In the genomic region with DNA sequence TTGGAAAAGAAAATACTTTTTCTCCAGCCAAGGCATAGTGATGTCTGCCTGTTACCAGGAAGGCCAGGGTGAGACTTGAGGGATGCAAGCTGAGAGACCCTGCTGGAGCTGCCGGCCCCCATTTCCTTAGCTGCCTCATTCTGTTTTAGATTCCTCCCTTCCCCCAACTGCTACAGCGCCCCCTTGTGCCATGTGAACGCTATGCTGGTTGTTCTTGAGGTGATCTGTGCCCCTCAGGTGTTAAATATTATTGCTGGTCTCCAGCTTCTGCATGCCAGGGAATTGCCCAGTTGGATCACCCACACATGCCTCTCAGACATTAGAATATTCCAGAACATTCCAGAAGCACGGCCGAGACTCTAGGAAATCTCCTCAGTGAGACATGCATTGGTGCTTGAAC, we compare ENCODE assay signal across 10 mouse cellular contexts. TPM values are rescaled to one million over a fixed set of nuclear protein-coding genes. Genes with fewer than 3 reads are reported as not detected.
DNase-seq lines count a peak whose midpoint lies in the region; ATAC-seq and TF ChIP-seq lines count a peak whose summit lies in the region.
"Had no signal": no experiment of that assay in that cellular context is flagged by ENCODE, and none has a peak within 500 bp of the region (broad histone marks: within the 10 kb centered on the region; RNA-seq: fewer than 3 reads in every experiment).

No protein-coding gene starts in this region.

- peak; percentile 60 for DNase-seq in hindbrain, postnatal 0 days (ENCODE audit: low spot score)
- DNase-seq in hindbrain, embryonic 14.5 days (ENCODE audit: low spot score), result no peak
- no peak for DNase-seq in G1E (ENCODE audit: low spot score)
- peak; percentile 81 for DNase-seq in lung, postnatal 10 days
- DNase-seq in thymus, postnatal 10 days (ENCODE audit: low spot score in 2 of 2), result peak; percentile 71 to 89
- no peak for DNase-seq in ovary, postnatal 14 days (ENCODE audit: low spot score)
- DNase-seq in forebrain, embryonic 10.5 days (ENCODE audit: extremely low spot score, low spot score), result no peak

- no peaks in the 10 kb centered on the region for H3K27me3 ChIP-seq in hindbrain, postnatal 0 days (ENCODE audit: insufficient read depth, low read length)
- H3K27me3 ChIP-seq in hindbrain, embryonic 14.5 days (ENCODE audit: control insufficient read depth, insufficient read depth, low read length), result no peaks in the 10 kb centered on the region
- no peaks in the 10 kb centered on the region for H3K27me3 ChIP-seq in G1E (ENCODE audit: insufficient read depth, low read length)
- no peaks in the 10 kb centered on the region for H3K27me3 ChIP-seq in forebrain, embryonic 10.5 days (ENCODE audit: poor library complexity, severe bottlenecking)

- WGBS in hindbrain, postnatal 0 days, result 33% methylated on average over 5 of the region's 5 CpGs
- 38% methylated on average over 5 of the region's 5 CpGs for WGBS in hindbrain, embryonic 14.5 days
- 45% methylated on average over 5 of the region's 5 CpGs for WGBS in forebrain, embryonic 10.5 days

- H3K36me3 ChIP-seq in hindbrain, postnatal 0 days (ENCODE audit: insufficient read depth, low read length), result peaks cover under 1% of the 10 kb centered on the region; the same call in 1 of the 2 replicates
- H3K36me3 ChIP-seq in hindbrain, embryonic 14.5 days (replicated peaks; ENCODE audit: control insufficient read depth, insufficient read depth), result peaks cover 9% of the 10 kb centered on the region
- H3K36me3 ChIP-seq in G1E (replicated peaks), result peaks cover 12% of the 10 kb centered on the region
- peaks cover 12% of the 10 kb centered on the region for H3K36me3 ChIP-seq in forebrain, embryonic 10.5 days (replicated peaks)

- peaks cover 6% of the 10 kb centered on the region; the same call in 1 of the 2 replicates for H3K4me1 ChIP-seq in hindbrain, postnatal 0 days (ENCODE audit: insufficient read depth, low read length)
- H3K4me1 ChIP-seq in hindbrain, embryonic 14.5 days (replicated peaks; ENCODE audit: control insufficient read depth, insufficient read depth, low read length), result peaks cover 13% of the 10 kb centered on the region
- peaks cover 78% of the 10 kb centered on the region for H3K4me1 ChIP-seq in G1E (ENCODE audit: insufficient read depth, low read depth, low read length)
- H3K4me1 ChIP-seq in cortical plate, adult 2 months (ENCODE audit: control insufficient read depth, insufficient read depth, low read length), result 0 out of 2 replicates have a peak, but pooled peaks cover 3% of the 10 kb centered on the region
- H3K4me1 ChIP-seq in forebrain, embryonic 10.5 days, result peaks cover 58% of the 10 kb centered on the region

- peak; percentile 74 for TF ChIP-seq CTCF in hindbrain, postnatal 0 days (IDR thresholded peaks at IDR 0.05; ENCODE audit: low read depth)
- peak; percentile 64 for TF ChIP-seq CTCF in G1E (IDR thresholded peaks at IDR 0.05; ENCODE audit: low read depth, low read length)
- TF ChIP-seq CTCF in cortical plate, adult 2 months (IDR thresholded peaks at IDR 0.05; ENCODE audit: extremely low read depth, insufficient read depth, low read length), result peak; percentile 69

- ATAC-seq in hindbrain, postnatal 0 days, result no peak
- ATAC-seq in hindbrain, embryonic 14.5 days (ENCODE audit: low FRiP score), result no peak
- ATAC-seq in G1E (ENCODE audit: extremely low read depth, insufficient number of reproducible peaks, low FRiP score, poor library complexity, severe bottlenecking), result no peak

- no peaks in the 10 kb centered on the region for H3K9me3 ChIP-seq in hindbrain, postnatal 0 days (ENCODE audit: low read length)
- no peaks in the 10 kb centered on the region for H3K9me3 ChIP-seq in hindbrain, embryonic 14.5 days (ENCODE audit: control insufficient read depth, low read length)
- no peaks in the 10 kb centered on the region for H3K9me3 ChIP-seq in G1E (replicated peaks)
- no peaks in the 10 kb centered on the region for H3K9me3 ChIP-seq in forebrain, embryonic 10.5 days

- TF ChIP-seq POLR2A in cortical plate, adult 2 months (IDR thresholded peaks at IDR 0.05; ENCODE audit: extremely low read depth, insufficient read depth, low read length), result no peak

- H3K9ac ChIP-seq in hindbrain, postnatal 0 days (replicated peaks; ENCODE audit: low read length), result no peak overlapping the region
- H3K9ac ChIP-seq in hindbrain, embryonic 14.5 days, result no peak overlapping the region

- H3K4me2 ChIP-seq in hindbrain, postnatal 0 days (ENCODE audit: low read depth, low read length), result no peak overlapping the region
- H3K4me2 ChIP-seq in hindbrain, embryonic 14.5 days (replicated peaks), result no peak overlapping the region

- no peak overlapping the region for H3K27ac ChIP-seq in hindbrain, postnatal 0 days
- no peak overlapping the region for H3K27ac ChIP-seq in hindbrain, embryonic 14.5 days
- H3K27ac ChIP-seq in cortical plate, adult 2 months (ENCODE audit: insufficient read depth, low read length), result no peak overlapping the region
- H3K27ac ChIP-seq in forebrain, embryonic 10.5 days, result no peak overlapping the region
- H3K27ac ChIP-seq: macrophage had no signal

- no peak overlapping the region for H3K4me3 ChIP-seq in hindbrain, postnatal 0 days (ENCODE audit: low read length)
- no peak overlapping the region for H3K4me3 ChIP-seq in hindbrain, embryonic 14.5 days (replicated peaks; ENCODE audit: low read length)
- no peak overlapping the region for H3K4me3 ChIP-seq in G1E (ENCODE audit: low read depth, low read length)
- no peak overlapping the region for H3K4me3 ChIP-seq in cortical plate, adult 2 months (ENCODE audit: insufficient read depth, low read length)
- H3K4me3 ChIP-seq in forebrain, embryonic 10.5 days, result no peak overlapping the region
- H3K4me3 ChIP-seq: erythroblast, embryonic 14.5 days had no signal

RNA-seq across cellular contexts. Expression of a gene that starts 4.3 kb away (rescaled TPM):
- 209 and 213 TPM in 2 replicates for total RNA-seq in hindbrain, postnatal 0 days (2014; rRNA removed)
- 81.9 and 82.8 TPM in 2 replicates for polyA plus RNA-seq in hindbrain, postnatal 0 days (2015; fragmentation: Nextera tagmentation; extraction: Ambion mirVana)
- polyA plus RNA-seq in hindbrain, embryonic 14.5 days (2014; fragmentation: Nextera tagmentation; extraction: Ambion mirVana), result 83.2 and 83.7 TPM in 2 replicates
- total RNA-seq in G1E (2014; fragmentation: Nextera tagmentation) (11.1 and 19.7 TPM in 2 replicates), G1E (2017) (17.9 and 19.2 TPM in 2 replicates)
- polyA plus RNA-seq in G1E (2012), result 96.3 and 102 TPM in 2 replicates
- 98.8 and 102 TPM in 2 replicates for polyA plus RNA-seq in cortical plate, adult 2 months (2012; rRNA removed)
- polyA plus RNA-seq in forebrain, embryonic 10.5 days (2016; fragmentation: Nextera tagmentation; extraction: Ambion mirVana), result 71.6 and 78.1 TPM in 2 replicates

RNA-seq across cellular contexts. Expression of a gene that starts 16.8 kb away (rescaled TPM):
- 84.5 and 95.4 TPM in 2 replicates for total RNA-seq in hindbrain, postnatal 0 days (2014; rRNA removed)
- 38.2 and 40.5 TPM in 2 replicates for polyA plus RNA-seq in hindbrain, postnatal 0 days (2015; fragmentation: Nextera tagmentation; extraction: Ambion mirVana)
- polyA plus RNA-seq in hindbrain, embryonic 14.5 days (2014; fragmentation: Nextera tagmentation; extraction: Ambion mirVana), result 53.8 and 60.2 TPM in 2 replicates
- total RNA-seq in G1E (2014; fragmentation: Nextera tagmentation), result 127 and 140 TPM in 2 replicates
- total RNA-seq in G1E (2017), result 70.4 and 72.2 TPM in 2 replicates
- 455 and 521 TPM in 2 replicates for polyA plus RNA-seq in G1E (2012)
- polyA plus RNA-seq in cortical plate, adult 2 months (2012; rRNA removed), result 47.1 and 54.0 TPM in 2 replicates
- 91.0 and 100 TPM in 2 replicates for polyA plus RNA-seq in forebrain, embryonic 10.5 days (2016; fragmentation: Nextera tagmentation; extraction: Ambion mirVana)

RNA-seq across cellular contexts. Expression of a gene that starts 38.5 kb away (rescaled TPM):
- total RNA-seq in hindbrain, postnatal 0 days (2014; rRNA removed), result 128 and 156 TPM in 2 replicates
- polyA plus RNA-seq in hindbrain, postnatal 0 days (2015; fragmentation: Nextera tagmentation; extraction: Ambion mirVana), result 94.3 and 95.5 TPM in 2 replicates
- 65.4 and 76.4 TPM in 2 replicates for polyA plus RNA-seq in hindbrain, embryonic 14.5 days (2014; fragmentation: Nextera tagmentation; extraction: Ambion mirVana)
- total RNA-seq in G1E (2014; fragmentation: Nextera tagmentation) (91.3 and 110 TPM in 2 replicates), G1E (2017) (189 and 193 TPM in 2 replicates)
- 470 and 513 TPM in 2 replicates for polyA plus RNA-seq in G1E (2012)
- 294 and 314 TPM in 2 replicates for polyA plus RNA-seq in cortical plate, adult 2 months (2012; rRNA removed)
- 123 and 133 TPM in 2 replicates for polyA plus RNA-seq in forebrain, embryonic 10.5 days (2016; fragmentation: Nextera tagmentation; extraction: Ambion mirVana)

RNA-seq across cellular contexts. Expression of a gene that starts 40.6 kb away (rescaled TPM):
- 68.3 and 76.4 TPM in 2 replicates for total RNA-seq in hindbrain, postnatal 0 days (2014; rRNA removed)
- polyA plus RNA-seq in hindbrain, postnatal 0 days (2015; fragmentation: Nextera tagmentation; extraction: Ambion mirVana), result 37.2 and 38.8 TPM in 2 replicates
- 45.3 and 47.1 TPM in 2 replicates for polyA plus RNA-seq in hindbrain, embryonic 14.5 days (2014; fragmentation: Nextera tagmentation; extraction: Ambion mirVana)
- total RNA-seq in G1E (2014; fragmentation: Nextera tagmentation), result 44.4 and 52.8 TPM in 2 replicates
- 53.8 and 61.8 TPM in 2 replicates for total RNA-seq in G1E (2017)
- polyA plus RNA-seq in G1E (2012), result 45.8 and 54.2 TPM in 2 replicates
- polyA plus RNA-seq in cortical plate, adult 2 months (2012; rRNA removed), result 7.9 and 9.4 TPM in 2 replicates
- polyA plus RNA-seq in forebrain, embryonic 10.5 days (2016; fragmentation: Nextera tagmentation; extraction: Ambion mirVana), result 53.9 and 54.7 TPM in 2 replicates

RNA-seq across cellular contexts. Expression of a gene that starts 40.8 kb away (rescaled TPM):
- total RNA-seq in hindbrain, postnatal 0 days (2014; rRNA removed), result 31.1 and 31.6 TPM in 2 replicates
- 46.7 and 52.2 TPM in 2 replicates for polyA plus RNA-seq in hindbrain, postnatal 0 days (2015; fragmentation: Nextera tagmentation; extraction: Ambion mirVana)
- 20.0 and 20.4 TPM in 2 replicates for polyA plus RNA-seq in hindbrain, embryonic 14.5 days (2014; fragmentation: Nextera tagmentation; extraction: Ambion mirVana)
- total RNA-seq in G1E (2014; fragmentation: Nextera tagmentation), result 2.3 and 7.4 TPM in 2 replicates
- total RNA-seq in G1E (2017), result 5.9 and 10.3 TPM in 2 replicates
- 7.5 and 8.2 TPM in 2 replicates for polyA plus RNA-seq in G1E (2012)
- polyA plus RNA-seq in cortical plate, adult 2 months (2012; rRNA removed), result 111 and 118 TPM in 2 replicates
- polyA plus RNA-seq in forebrain, embryonic 10.5 days (2016; fragmentation: Nextera tagmentation; extraction: Ambion mirVana), result 7.7 and 10.9 TPM in 2 replicates

Comparison
In these comparisons a context has a peak if more than half of its experiments do, and no peak if none do; other contexts are left out.
1. DNase-seq: peak in hindbrain, postnatal 0 days (single experiment), lung, postnatal 10 days (single experiment) and thymus, postnatal 10 days (2 of 2); none in hindbrain, embryonic 14.5 days (single experiment), G1E (single experiment), ovary, postnatal 14 days (single experiment) and forebrain, embryonic 10.5 days (single experiment).
2. Peak in every context shown above with its lines, with median percentiles within 50 percentile points of each other: CTCF ChIP-seq.